17 mouse cellular contexts compared by ENCODE assay signal in genomic region chr6:113465602-113466001, GRCm38 (mm10). TPM values are rescaled to one million over a fixed set of nuclear protein-coding genes. Genes with fewer than 3 reads are reported as not detected.
DNase-seq lines count a peak whose midpoint lies in the region; ATAC-seq and TF ChIP-seq lines count a peak whose summit lies in the region.
"Had no signal": no experiment of that assay in that cellular context is flagged by ENCODE, and none has a peak within 500 bp of the region (broad histone marks: within the 10 kb centered on the region; RNA-seq: fewer than 3 reads in every experiment).

No protein-coding gene starts in this region.

- peaks cover 7% of the 10 kb centered on the region for H3K4me1 ChIP-seq in testis, adult 2 months (ENCODE audit: control insufficient read depth, insufficient read depth, low read length)
- H3K4me1 ChIP-seq in midbrain, embryonic 11.5 days (ENCODE audit: control insufficient read depth, insufficient read depth, low read length), result no peaks in the 10 kb centered on the region; the same call in 1 of the 2 replicates

- H3K27me3 ChIP-seq in testis, adult 2 months (ENCODE audit: control insufficient read depth, insufficient read depth, low read length), result no peaks in the 10 kb centered on the region
- peaks cover 11% of the 10 kb centered on the region for H3K27me3 ChIP-seq in midbrain, embryonic 11.5 days (ENCODE audit: control insufficient read depth, insufficient read depth, low read length)

- H3K9ac ChIP-seq in midbrain, embryonic 11.5 days (ENCODE audit: low read length), result no peak overlapping the region
- H3K9ac ChIP-seq: limb, embryonic 15.5 days; midbrain, embryonic 12.5 days; neural tube, embryonic 15.5 days had no signal

- H3K36me3 ChIP-seq in testis, adult 2 months (ENCODE audit: control insufficient read depth, insufficient read depth, low read length), result no peaks in the 10 kb centered on the region
- no peaks in the 10 kb centered on the region for H3K36me3 ChIP-seq in midbrain, embryonic 11.5 days (ENCODE audit: control insufficient read depth, insufficient read depth, low read length)
- H3K36me3 ChIP-seq: limb, embryonic 15.5 days; midbrain, embryonic 12.5 days; neural tube, embryonic 15.5 days had no signal

- H3K9me3 ChIP-seq in midbrain, embryonic 11.5 days (ENCODE audit: control insufficient read depth, low read length), result no peaks in the 10 kb centered on the region
- H3K9me3 ChIP-seq: limb, embryonic 15.5 days; midbrain, embryonic 12.5 days; neural tube, embryonic 15.5 days had no signal

- H3K27ac ChIP-seq in testis, adult 2 months (ENCODE audit: control insufficient read depth, insufficient read depth, low read depth, low read length), result no peak overlapping the region
- H3K27ac ChIP-seq in midbrain, embryonic 11.5 days (ENCODE audit: low read depth, low read length), result no peak overlapping the region
- H3K27ac ChIP-seq: limb, embryonic 15.5 days; midbrain, embryonic 12.5 days; neural tube, embryonic 15.5 days had no signal

- peak; percentile 65 to 75 for DNase-seq in cerebellum, postnatal 14 days
- DNase-seq in cerebellum, postnatal 36 days, result no peak
- DNase-seq in kidney, postnatal 10 days, result peak; percentile 40
- DNase-seq in kidney, adult 8-10 months, result no peak
- no peak for DNase-seq in testis, postnatal 10 days (ENCODE audit: low spot score)
- no peak for DNase-seq in adrenal gland, postnatal 25 days
- no peak for DNase-seq in midbrain, embryonic 11.5 days (ENCODE audit: low spot score, missing footprints)
- DNase-seq: adrenal gland, postnatal 10 days; B cell, adult 2 months; cerebellum, adult 8-10 months; heart, adult 11 months; heart, postnatal 4 days; thymus, adult 2 months had no signal

- ATAC-seq in midbrain, embryonic 11.5 days (ENCODE audit: low FRiP score), result no peak

- 58% methylated on average over 5 of the region's 5 CpGs for WGBS in midbrain, embryonic 11.5 days

- no peak for TF ChIP-seq POLR2A in testis, adult 2 months (IDR thresholded peaks at IDR 0.05; ENCODE audit: control insufficient read depth, low read depth, low read length)

- H3K4me3 ChIP-seq in testis, adult 2 months (ENCODE audit: control insufficient read depth, low read depth, low read length), result no peak overlapping the region
- H3K4me3 ChIP-seq in midbrain, embryonic 11.5 days (ENCODE audit: low read depth, low read length), result no peak overlapping the region
- H3K4me3 ChIP-seq: limb, embryonic 15.5 days; midbrain, embryonic 12.5 days; neural tube, embryonic 15.5 days had no signal

- TF ChIP-seq CTCF in testis, adult 2 months (IDR thresholded peaks at IDR 0.05; ENCODE audit: control insufficient read depth, insufficient read depth, insufficient replicate concordance, low read depth, low read length), result peak; percentile 34; the same call in 1 of the 2 replicates

- no peak overlapping the region for H3K4me2 ChIP-seq in midbrain, embryonic 11.5 days
- H3K4me2 ChIP-seq: limb, embryonic 15.5 days; midbrain, embryonic 12.5 days; neural tube, embryonic 15.5 days had no signal

RNA-seq across cellular contexts. Expression of gene Il17rc, which starts 5.6 kb away (rescaled TPM):
- 3.7 and 4.9 TPM in 2 replicates for polyA plus RNA-seq in testis, adult 2 months (2012; rRNA removed)
- total RNA-seq in adrenal gland, postnatal 25 days (2021), result 18.0 and 19.3 TPM in 2 replicates
- polyA plus RNA-seq in midbrain, embryonic 11.5 days (2014; fragmentation: Nextera tagmentation; extraction: Ambion mirVana), result 2.7 and 3.1 TPM in 2 replicates

RNA-seq across cellular contexts. Expression of gene Il17re, which starts 7.3 kb away (rescaled TPM):
- polyA plus RNA-seq in testis, adult 2 months (2012; rRNA removed), result 6.1 and 7.8 TPM in 2 replicates
- 0.76 and 1.5 TPM in 2 replicates for total RNA-seq in adrenal gland, postnatal 25 days (2021)
- 0.19 and 0.40 TPM in 2 replicates for polyA plus RNA-seq in midbrain, embryonic 11.5 days (2014; fragmentation: Nextera tagmentation; extraction: Ambion mirVana)

RNA-seq across cellular contexts. Expression of gene Creld1, which starts 17.5 kb away (rescaled TPM):
- 4.6 and 5.0 TPM in 2 replicates for polyA plus RNA-seq in testis, adult 2 months (2012; rRNA removed)
- total RNA-seq in adrenal gland, postnatal 25 days (2021), result 45.2 and 59.9 TPM in 2 replicates
- polyA plus RNA-seq in midbrain, embryonic 11.5 days (2014; fragmentation: Nextera tagmentation; extraction: Ambion mirVana), result 29.2 and 29.9 TPM in 2 replicates

RNA-seq across cellular contexts. Expression of gene Jagn1, which starts 23.2 kb away (rescaled TPM):
- polyA plus RNA-seq in testis, adult 2 months (2012; rRNA removed), result 51.8 and 62.2 TPM in 2 replicates
- 47.5 and 55.0 TPM in 2 replicates for total RNA-seq in adrenal gland, postnatal 25 days (2021)
- 73.1 and 75.0 TPM in 2 replicates for polyA plus RNA-seq in midbrain, embryonic 11.5 days (2014; fragmentation: Nextera tagmentation; extraction: Ambion mirVana)

RNA-seq across cellular contexts. Expression of gene Cidec, which starts 30.0 kb away (rescaled TPM):
- 1.7 and 5.7 TPM in 2 replicates for polyA plus RNA-seq in testis, adult 2 months (2012; rRNA removed)
- 153 and 182 TPM in 2 replicates for total RNA-seq in adrenal gland, postnatal 25 days (2021)
- not detected in 2 replicates for polyA plus RNA-seq in midbrain, embryonic 11.5 days (2014; fragmentation: Nextera tagmentation; extraction: Ambion mirVana)
- polyA plus RNA-seq: limb, embryonic 15.5 days; midbrain, embryonic 12.5 days; neural tube, embryonic 15.5 days had no signal

Comparison
In these comparisons a context has a peak if more than half of its experiments do, and no peak if none do; other contexts are left out.
1. DNase-seq: peak in cerebellum, postnatal 14 days (2 of 2) and kidney, postnatal 10 days (single experiment); none in cerebellum, postnatal 36 days (0 of 2), kidney, adult 8-10 months (0 of 2), testis, postnatal 10 days (single experiment), adrenal gland, postnatal 25 days (single experiment) and midbrain, embryonic 11.5 days (single experiment).